Mouse (Mus musculus): ENCODE measurements around the gene Hoxd8. TPM values are rescaled to one million over a fixed set of nuclear protein-coding genes. Genes with fewer than 3 reads are reported as not detected.

Hoxd8 gene
- total and polyA plus RNA-seq, 2 experiments from 2014 or later = 0.37 TPM; not detected in 1

- no peak for ATAC-seq
- no peak for DNase-seq (ENCODE audit: low spot score)
- 0 out of 2 replicates have a peak, but pooled peaks cover 3% of the 10 kb centered on the region for H3K9me3 ChIP-seq (ENCODE audit: low read length)
- H3K4me3 ChIP-seq (ENCODE audit: low read length) = no peak overlapping the region
- H3K4me1 ChIP-seq (ENCODE audit: insufficient read depth, low read length) = no peaks in the 10 kb centered on the region
- TF ChIP-seq CTCF (IDR thresholded peaks at IDR 0.05; ENCODE audit: low read depth) = no peak
- H3K4me2 ChIP-seq (ENCODE audit: low read depth, low read length) = no peak overlapping the region
- WGBS = 2% methylated on average over 7 of the region's 7 CpGs
- H3K27me3 ChIP-seq (ENCODE audit: insufficient read depth, low read length) = peaks cover 94% of the 10 kb centered on the region
- no peak overlapping the region for H3K9ac ChIP-seq (replicated peaks; ENCODE audit: low read length)
- H3K27ac ChIP-seq = no peak overlapping the region
- no peaks in the 10 kb centered on the region for H3K36me3 ChIP-seq (ENCODE audit: insufficient read depth, low read length)
Observed at GRCm38 (mm10) chr2:74695813-74696430, 8.5 kb upstream of the Hoxd8 start.

GRCm38 (mm10) chr2:74696442-74697335 lies 7.7 kb upstream of the Hoxd8 start:
- Histone ChIP-seq H3K36me3 (ENCODE audit: insufficient read depth, low read length) (no peaks in the 10 kb centered on the region), H3K9ac (replicated peaks; ENCODE audit: low read length) (no peak overlapping the region), H3K9me3 (ENCODE audit: low read length) (no peaks in the 10 kb centered on the region), H3K4me1 (ENCODE audit: insufficient read depth, low read length) (no peaks in the 10 kb centered on the region), H3K4me3 (ENCODE audit: low read length) (no peak overlapping the region), H3K4me2 (ENCODE audit: low read depth, low read length) (no peak overlapping the region), H3K27me3 (ENCODE audit: insufficient read depth, low read length) (peaks cover 95% of the 10 kb centered on the region), H3K27ac (no peak overlapping the region)
- DNase-seq (ENCODE audit: low spot score) = no peak
- no peak for TF ChIP-seq CTCF (IDR thresholded peaks at IDR 0.05; ENCODE audit: low read depth)
- ATAC-seq = no peak
- 2% methylated on average over 34 of the region's 34 CpGs for WGBS

GRCm38 (mm10) chr2:74697567-74698121 lies 6.8 kb upstream of the Hoxd8 start, which contains the start of gene Hoxd9:
TSS of gene Hoxd9 (plus strand) at chr2:74697727.
- Histone ChIP-seq H3K4me2 (ENCODE audit: low read depth, low read length) (peak within 1 kb of the TSS; percentile 47), H3K9me3 (ENCODE audit: low read length) (no peaks in the 10 kb centered on the region), H3K9ac (replicated peaks; ENCODE audit: low read length) (no peak within 1 kb of the TSS), H3K36me3 (ENCODE audit: insufficient read depth, low read length) (no peaks in the 10 kb centered on the region), H3K4me3 (ENCODE audit: low read length) (peak within 1 kb of the TSS; percentile 21), H3K27me3 (ENCODE audit: insufficient read depth, low read length) (peaks cover 91% of the 10 kb centered on the region), H3K4me1 (ENCODE audit: insufficient read depth, low read length) (no peaks in the 10 kb centered on the region), H3K27ac (no peak within 1 kb of the TSS)
- DNase-seq (ENCODE audit: low spot score) (no peak), ATAC-seq (0 out of 2 replicates have a peak, but pooled peaks have one; percentile 55)
- under 1% methylated on average over 41 of the region's 43 CpGs for WGBS
- TF ChIP-seq CTCF (IDR thresholded peaks at IDR 0.05; ENCODE audit: low read depth) = no peak

GRCm38 (mm10) chr2:74698201-74699052 lies 6.0 kb upstream of the Hoxd8 start:
- 3% methylated on average over 84 of the region's 86 CpGs for WGBS
- Histone ChIP-seq H3K4me3 (ENCODE audit: low read length) (peak overlapping the region; percentile 21), H3K9me3 (ENCODE audit: low read length) (no peaks in the 10 kb centered on the region), H3K27me3 (ENCODE audit: insufficient read depth, low read length) (peaks cover 89% of the 10 kb centered on the region), H3K27ac (no peak overlapping the region), H3K4me2 (ENCODE audit: low read depth, low read length) (peak overlapping the region; percentile 47), H3K4me1 (ENCODE audit: insufficient read depth, low read length) (no peaks in the 10 kb centered on the region), H3K36me3 (ENCODE audit: insufficient read depth, low read length) (no peaks in the 10 kb centered on the region), H3K9ac (replicated peaks; ENCODE audit: low read length) (no peak overlapping the region)
- ATAC-seq = no peak
- TF ChIP-seq CTCF (IDR thresholded peaks at IDR 0.05; ENCODE audit: low read depth) = no peak
- no peak for DNase-seq (ENCODE audit: low spot score)

DNA sequence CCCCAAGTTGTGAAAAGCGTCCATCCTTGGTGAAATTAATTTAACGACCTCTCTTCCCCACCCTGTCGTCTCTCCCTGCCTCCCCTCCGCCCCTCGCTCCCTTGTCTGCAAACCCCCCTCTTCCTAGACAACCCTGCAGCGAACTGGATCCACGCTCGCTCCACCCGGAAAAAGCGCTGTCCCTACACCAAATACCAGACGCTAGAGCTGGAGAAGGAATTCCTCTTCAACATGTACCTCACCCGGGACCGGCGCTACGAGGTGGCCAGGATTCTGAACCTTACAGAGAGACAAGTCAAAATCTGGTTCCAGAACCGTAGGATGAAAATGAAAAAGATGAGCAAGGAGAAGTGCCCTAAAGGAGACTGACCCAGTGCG lies 5.4 kb upstream of the Hoxd8 start:
- no peak for ATAC-seq
- no peak for TF ChIP-seq CTCF (IDR thresholded peaks at IDR 0.05; ENCODE audit: low read depth)
- 2% methylated on average over 17 of the region's 17 CpGs for WGBS
- H3K4me2 ChIP-seq (ENCODE audit: low read depth, low read length) = no peak overlapping the region
- H3K27me3 ChIP-seq (ENCODE audit: insufficient read depth, low read length) = peaks cover 89% of the 10 kb centered on the region
- H3K36me3 ChIP-seq (ENCODE audit: insufficient read depth, low read length) = no peaks in the 10 kb centered on the region
- peak overlapping the region; percentile 21; the same call in 1 of the 2 replicates for H3K4me3 ChIP-seq (ENCODE audit: low read length)
- H3K9ac ChIP-seq (replicated peaks; ENCODE audit: low read length) = no peak overlapping the region
- H3K27ac ChIP-seq = no peak overlapping the region
- H3K9me3 ChIP-seq (ENCODE audit: low read length) = no peaks in the 10 kb centered on the region
- DNase-seq (ENCODE audit: low spot score) = no peak
- H3K4me1 ChIP-seq (ENCODE audit: insufficient read depth, low read length) = no peaks in the 10 kb centered on the region

Measured in hindbrain, postnatal 0 days (tissue).